Mouse (Mus musculus): ENCODE results near the gene Gm17455. TPM values are rescaled to one million over a fixed set of nuclear protein-coding genes. Genes with fewer than 3 reads are reported as not detected.

The Gm17455 gene
- polyA plus RNA-seq, 1 experiment: not detected

DNA sequence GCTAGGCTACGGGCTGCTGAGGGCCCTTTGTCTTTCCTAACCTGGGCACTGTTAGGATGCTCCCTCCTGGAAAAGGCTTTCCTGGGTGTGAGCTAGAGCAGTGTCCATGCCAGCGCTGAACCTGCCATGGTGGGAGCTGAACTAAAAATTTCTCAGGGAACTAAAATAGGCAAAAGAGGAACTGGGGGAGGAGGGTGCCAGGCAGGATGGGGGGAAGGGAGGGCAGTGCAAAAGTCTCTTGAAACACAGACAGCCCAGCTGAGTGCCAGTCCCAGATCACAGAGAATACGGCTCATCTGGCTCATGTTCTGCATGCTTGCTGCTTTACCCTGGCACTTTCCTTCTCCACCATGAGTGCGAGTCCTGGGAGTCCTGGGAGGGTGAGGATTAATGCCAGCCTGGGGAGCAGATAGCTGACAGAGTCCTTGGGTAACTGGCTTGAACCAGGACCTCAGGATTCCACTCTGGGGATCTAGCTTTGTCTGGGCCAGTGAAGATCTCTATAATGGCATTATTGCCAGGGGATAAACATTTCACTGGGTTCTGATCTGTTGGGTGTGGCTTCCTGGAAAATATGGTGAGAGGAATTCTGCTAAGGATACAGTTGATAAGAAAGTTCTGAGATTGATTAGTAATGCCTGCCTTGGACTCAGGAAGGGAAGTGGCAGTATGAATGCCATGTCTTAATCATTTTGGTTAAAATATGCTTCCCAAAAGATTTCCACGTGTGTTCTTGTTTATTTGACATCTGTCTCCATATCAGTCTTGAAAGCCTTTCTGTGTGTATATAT, 27.7 kb upstream of the Gm17455 start:
- no peak overlapping the region for H3K27ac ChIP-seq (ENCODE audit: insufficient read depth, low read length)
- no peaks in the 10 kb centered on the region for H3K4me1 ChIP-seq (ENCODE audit: control insufficient read depth, insufficient read depth, low read length)
- no peak overlapping the region for H3K4me3 ChIP-seq (ENCODE audit: insufficient read depth, low read length)
- no peak for TF ChIP-seq POLR2A (IDR thresholded peaks at IDR 0.05; ENCODE audit: low read depth, low read length)
- TF ChIP-seq CTCF (IDR thresholded peaks at IDR 0.05; ENCODE audit: borderline replicate concordance, insufficient read depth, low read length): no peak

DNA sequence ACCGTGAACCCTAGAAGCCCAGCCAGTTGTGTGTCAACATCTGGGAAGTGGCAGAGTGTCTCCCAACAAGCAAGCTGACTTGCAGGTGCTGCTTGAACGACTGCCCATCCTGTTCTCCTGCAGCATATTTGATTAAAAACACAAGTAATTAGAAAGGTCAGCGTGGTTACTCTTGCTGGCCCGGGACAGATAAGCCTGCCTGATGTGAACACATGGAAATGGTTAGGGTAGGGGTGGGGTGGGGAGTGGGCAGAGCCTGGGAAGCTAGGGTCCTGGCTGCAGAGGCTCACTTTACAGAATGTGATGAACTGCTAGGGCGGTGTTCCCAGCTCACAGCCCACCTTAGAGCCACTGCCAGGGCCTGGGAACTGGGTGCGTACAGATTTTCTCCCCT, 26.0 kb upstream of the Gm17455 start:
- Histone ChIP-seq H3K4me1 (ENCODE audit: control insufficient read depth, insufficient read depth, low read length) (no peaks in the 10 kb centered on the region), H3K4me3 (ENCODE audit: insufficient read depth, low read length) (no peak overlapping the region), H3K27ac (ENCODE audit: insufficient read depth, low read length) (no peak overlapping the region)
- TF ChIP-seq CTCF (IDR thresholded peaks at IDR 0.05; ENCODE audit: borderline replicate concordance, insufficient read depth, low read length): no peak
- no peak for TF ChIP-seq POLR2A (IDR thresholded peaks at IDR 0.05; ENCODE audit: low read depth, low read length)

DNA sequence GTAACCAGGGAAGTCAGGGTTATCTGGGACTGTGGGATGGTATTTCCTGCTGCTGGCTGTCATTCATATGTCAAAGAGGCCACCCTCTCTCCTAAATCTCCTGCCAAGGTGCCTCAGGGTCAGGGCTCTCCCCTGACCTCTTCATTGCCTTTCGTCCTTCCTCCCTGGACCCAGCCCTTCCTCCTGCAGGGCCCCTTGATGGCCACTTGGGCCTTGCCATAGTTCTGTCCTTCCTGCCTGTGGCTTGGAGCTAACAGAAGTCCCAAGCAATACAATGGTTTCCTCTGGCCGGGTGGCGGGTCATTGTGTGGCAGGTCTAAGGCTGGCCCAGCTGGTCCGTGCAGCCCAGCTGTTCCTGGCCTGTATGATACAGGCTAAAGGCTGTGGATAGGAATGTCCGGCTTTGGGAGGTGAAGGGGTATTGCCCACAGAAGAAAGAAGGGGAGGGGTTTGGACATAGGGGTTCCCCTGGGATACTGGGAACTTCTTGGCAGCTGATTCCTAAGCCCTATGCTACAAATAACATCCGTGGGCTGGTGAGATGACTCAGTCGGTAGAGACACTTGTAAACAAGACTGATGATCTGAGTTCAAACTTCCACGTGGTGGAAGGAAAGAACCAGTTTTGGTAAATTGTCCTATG, 25.5 kb upstream of the Gm17455 start:
- Histone ChIP-seq H3K4me3 (ENCODE audit: insufficient read depth, low read length) (no peak overlapping the region), H3K4me1 (ENCODE audit: control insufficient read depth, insufficient read depth, low read length) (no peaks in the 10 kb centered on the region), H3K27ac (ENCODE audit: insufficient read depth, low read length) (no peak overlapping the region)
- TF ChIP-seq POLR2A (IDR thresholded peaks at IDR 0.05; ENCODE audit: low read depth, low read length) (no peak), CTCF (IDR thresholded peaks at IDR 0.05; ENCODE audit: borderline replicate concordance, insufficient read depth, low read length) (no peak)

DNA sequence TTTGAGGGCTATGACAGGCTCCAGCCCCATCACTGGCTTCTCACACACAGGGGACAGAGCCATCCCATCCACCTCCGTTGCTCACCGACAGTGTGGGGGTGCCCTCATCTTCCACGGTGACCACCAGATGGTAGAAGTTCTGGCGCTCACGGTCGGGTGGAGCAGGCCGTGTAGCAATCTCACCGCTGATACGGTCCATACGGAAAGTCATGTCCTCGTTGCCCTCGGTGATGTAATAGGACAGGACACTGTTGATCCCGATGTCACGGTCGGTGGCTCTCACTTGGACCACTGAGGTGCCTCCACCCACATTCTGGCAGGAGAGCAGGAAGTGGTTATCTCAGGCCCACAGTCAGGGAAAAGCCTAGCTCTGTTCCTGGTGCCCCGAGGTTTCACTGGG, 22.8 kb upstream of the Gm17455 start:
- H3K4me1 ChIP-seq (ENCODE audit: control insufficient read depth, insufficient read depth, low read length): peaks cover 5% of the 10 kb centered on the region; the same call in 1 of the 2 replicates
- no peak overlapping the region for H3K4me3 ChIP-seq (ENCODE audit: insufficient read depth, low read length)
- TF ChIP-seq POLR2A (IDR thresholded peaks at IDR 0.05; ENCODE audit: low read depth, low read length): no peak
- TF ChIP-seq CTCF (IDR thresholded peaks at IDR 0.05; ENCODE audit: borderline replicate concordance, insufficient read depth, low read length): no peak
- H3K27ac ChIP-seq (ENCODE audit: insufficient read depth, low read length): no peak overlapping the region

DNA sequence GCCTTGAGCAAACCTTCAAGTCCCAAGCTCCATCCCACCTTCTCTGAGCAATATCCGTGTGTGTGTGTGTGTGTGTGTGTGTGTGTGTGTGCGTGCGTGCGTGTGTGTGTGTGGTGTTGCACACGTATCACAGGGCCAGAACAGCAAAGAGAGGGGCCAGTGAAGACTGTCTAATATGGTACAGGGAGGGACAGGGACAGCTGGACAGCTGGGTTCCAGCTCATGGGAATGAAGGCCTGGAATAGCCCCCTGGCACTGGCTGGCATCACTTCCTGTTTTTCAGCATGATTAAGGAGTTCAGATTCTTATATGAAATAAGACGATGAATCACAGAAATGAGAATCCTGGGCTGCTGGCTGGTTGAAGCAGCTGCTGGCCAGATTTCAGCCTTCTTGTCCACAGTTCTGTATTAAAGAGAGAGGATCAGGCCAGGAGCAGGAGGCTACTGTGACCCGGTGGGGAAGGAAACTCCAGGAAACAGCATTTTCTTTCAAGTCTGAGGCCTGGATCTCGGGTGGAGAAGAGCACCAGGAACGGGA, 20.0 kb upstream of the Gm17455 start:
- TF ChIP-seq POLR2A (IDR thresholded peaks at IDR 0.05; ENCODE audit: low read depth, low read length) (no peak), CTCF (IDR thresholded peaks at IDR 0.05; ENCODE audit: borderline replicate concordance, insufficient read depth, low read length) (no peak)
- no peak overlapping the region for H3K4me3 ChIP-seq (ENCODE audit: insufficient read depth, low read length)
- H3K27ac ChIP-seq (ENCODE audit: insufficient read depth, low read length): peak overlapping the region; percentile 81
- H3K4me1 ChIP-seq (ENCODE audit: control insufficient read depth, insufficient read depth, low read length): peaks cover 5% of the 10 kb centered on the region; the same call in 1 of the 2 replicates

DNA sequence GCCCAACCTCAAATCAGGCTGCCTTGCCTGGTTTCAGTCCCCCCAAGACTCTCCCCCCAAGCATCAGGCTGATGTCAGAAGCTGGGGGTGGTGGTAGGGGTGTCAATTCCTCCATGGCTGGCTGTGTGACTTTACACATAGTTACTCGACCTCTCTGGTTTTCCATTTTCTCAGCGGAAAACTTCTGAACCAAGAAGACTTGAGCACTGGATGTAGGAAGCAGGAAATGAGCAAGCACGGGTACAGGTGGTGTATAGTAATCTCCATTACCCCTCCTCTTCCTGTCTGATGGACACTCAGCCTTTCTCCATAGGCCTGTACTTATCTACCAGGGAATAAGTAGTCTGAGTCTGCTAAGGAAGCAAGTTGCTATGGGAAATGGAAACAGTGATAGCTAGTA, 19.3 kb upstream of the Gm17455 start:
- H3K27ac ChIP-seq (ENCODE audit: insufficient read depth, low read length): peak overlapping the region; percentile 81
- peaks cover 5% of the 10 kb centered on the region; the same call in 1 of the 2 replicates for H3K4me1 ChIP-seq (ENCODE audit: control insufficient read depth, insufficient read depth, low read length)
- no peak for TF ChIP-seq POLR2A (IDR thresholded peaks at IDR 0.05; ENCODE audit: low read depth, low read length)
- no peak for TF ChIP-seq CTCF (IDR thresholded peaks at IDR 0.05; ENCODE audit: borderline replicate concordance, insufficient read depth, low read length)
- no peak overlapping the region for H3K4me3 ChIP-seq (ENCODE audit: insufficient read depth, low read length)

DNA sequence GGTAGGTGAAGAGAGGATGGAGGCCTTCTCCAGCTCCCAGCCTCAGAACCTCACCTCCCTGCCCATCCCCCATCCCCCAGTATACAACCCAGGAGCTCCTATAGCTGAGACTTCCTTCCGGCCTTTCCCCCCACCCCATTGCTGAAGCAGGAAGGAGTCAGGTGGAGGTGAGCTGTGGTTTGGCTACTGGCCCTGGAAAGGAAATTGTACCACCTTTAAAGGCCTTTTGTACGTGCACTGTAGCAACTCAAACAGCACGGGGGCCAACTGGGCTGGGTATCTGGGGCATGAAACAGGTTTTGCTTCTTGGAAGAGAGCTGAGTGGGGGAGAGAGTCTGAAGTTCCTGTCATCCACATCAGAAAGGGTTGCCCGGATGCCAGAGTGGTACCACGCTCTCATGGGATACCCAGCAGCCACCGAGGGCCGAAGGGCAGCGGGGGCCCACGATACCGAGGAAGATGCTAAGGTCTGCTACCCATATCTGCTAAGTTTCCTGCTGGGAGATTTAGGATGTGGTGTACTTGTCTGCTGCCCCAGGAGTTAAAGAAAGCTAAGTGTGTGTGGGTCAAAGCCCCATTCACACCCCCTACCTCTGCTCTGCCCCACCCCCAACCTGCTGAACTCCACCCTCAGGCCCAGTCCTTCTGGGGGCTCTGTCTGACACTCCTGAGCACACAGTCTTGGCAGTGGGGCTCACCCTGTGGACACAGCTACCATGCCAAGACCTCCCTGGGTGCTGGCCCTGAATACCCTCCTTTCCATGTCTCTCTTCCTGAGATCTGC, 18.2 kb upstream of the Gm17455 start:
- Histone ChIP-seq H3K27ac (ENCODE audit: insufficient read depth, low read length) (no peak overlapping the region), H3K4me3 (ENCODE audit: insufficient read depth, low read length) (no peak overlapping the region), H3K4me1 (ENCODE audit: control insufficient read depth, insufficient read depth, low read length) (peaks cover 5% of the 10 kb centered on the region; the same call in 1 of the 2 replicates)
- no peak for TF ChIP-seq POLR2A (IDR thresholded peaks at IDR 0.05; ENCODE audit: low read depth, low read length)
- no peak for TF ChIP-seq CTCF (IDR thresholded peaks at IDR 0.05; ENCODE audit: borderline replicate concordance, insufficient read depth, low read length)

DNA sequence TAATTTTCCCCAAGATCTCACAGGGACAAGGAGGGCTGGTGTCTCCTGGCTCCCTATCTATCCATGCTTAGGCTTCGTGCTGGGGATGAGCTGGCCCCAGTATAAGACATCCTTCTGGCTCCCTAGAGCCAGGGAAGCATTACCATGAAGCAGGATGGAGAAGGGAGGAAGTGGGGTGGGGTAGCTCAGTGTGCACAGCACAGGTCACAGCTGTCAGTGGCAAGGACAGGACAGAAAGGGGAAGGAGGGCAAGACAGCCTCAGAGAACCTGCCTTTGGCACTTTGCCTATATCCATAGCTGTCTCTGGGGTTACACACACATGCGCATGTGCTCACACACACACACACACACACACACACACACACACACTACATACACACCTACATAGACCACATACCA, 11.2 kb upstream of the Gm17455 start:
- no peak for TF ChIP-seq POLR2A (IDR thresholded peaks at IDR 0.05; ENCODE audit: low read depth, low read length)
- TF ChIP-seq CTCF (IDR thresholded peaks at IDR 0.05; ENCODE audit: borderline replicate concordance, insufficient read depth, low read length): no peak
- no peak overlapping the region for H3K27ac ChIP-seq (ENCODE audit: insufficient read depth, low read length)
- no peaks in the 10 kb centered on the region for H3K4me1 ChIP-seq (ENCODE audit: control insufficient read depth, insufficient read depth, low read length)

DNA sequence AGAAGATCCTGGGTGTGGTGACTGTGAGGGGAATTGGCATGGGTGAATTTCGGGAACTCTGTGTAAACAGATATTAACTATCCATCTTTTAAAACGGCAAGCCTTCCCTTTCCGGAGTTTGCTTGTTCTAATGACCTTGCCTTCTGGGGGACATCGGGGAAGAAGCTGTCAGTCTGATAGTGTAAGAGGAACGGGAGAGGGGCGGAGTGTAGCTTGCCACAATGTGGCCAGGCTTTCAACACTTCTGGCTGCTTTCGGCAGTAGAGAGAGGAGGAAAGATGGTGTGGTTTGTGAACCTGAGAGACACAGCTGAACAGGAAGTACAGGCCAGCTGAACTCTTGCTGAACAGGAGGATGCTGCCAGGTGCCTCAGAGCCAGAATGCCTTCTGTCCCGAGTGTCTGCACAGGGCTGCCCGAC, 10.1 kb upstream of the Gm17455 start:
- Histone ChIP-seq H3K4me1 (ENCODE audit: control insufficient read depth, insufficient read depth, low read length) (no peaks in the 10 kb centered on the region), H3K4me3 (ENCODE audit: insufficient read depth, low read length) (no peak overlapping the region), H3K27ac (ENCODE audit: insufficient read depth, low read length) (no peak overlapping the region)
- TF ChIP-seq POLR2A (IDR thresholded peaks at IDR 0.05; ENCODE audit: low read depth, low read length): no peak

More for the DNA sequence above, 11.2 kb upstream of the Gm17455 start:
- no peak overlapping the region for H3K4me3 ChIP-seq (ENCODE audit: insufficient read depth, low read length)
